Mouse (Mus musculus) heart, postnatal 4 days (tissue): ENCODE measurements around the gene Nsmce1. TPM values are rescaled to one million over a fixed set of nuclear protein-coding genes. Genes with fewer than 3 reads are reported as not detected.
A peak's percentile ranks its signal among the peaks of the same experiment; 100 is the strongest.

ENCODE experiments used
- DNase-seq: peaks from one replicate; pipeline ENCODE4 v3.0.0; 2021
- total RNA-seq, 2 experiments: library from RNA; stranded (reverse); gene quantifications; 2 replicates each; pipeline ENCODE4 v1.2.3; 2021

Gene Nsmce1
- 10 to 100 TPM; 43.3 to 46.1 TPM for total RNA-seq

- DNase-seq, result peak; percentile 95
Measured at GRCm38 (mm10) chr7:125490947-125491735, at the start of gene Nsmce1. TSS of gene Nsmce1 (minus strand) at chr7:125491596.

GRCm38 (mm10) chr7:125541026-125541425, 49.6 kb upstream of the Nsmce1 start:
- no peak for DNase-seq

- DNase-seq, result no peak
Measured at GRCm38 (mm10) chr7:125539351-125539750, 48.0 kb upstream of the Nsmce1 start.

GRCm38 (mm10) chr7:125527901-125528580, 36.6 kb upstream of the Nsmce1 start:
- DNase-seq, result no peak

- DNase-seq, result no peak
Measured at GRCm38 (mm10) chr7:125527186-125527585, 35.8 kb upstream of the Nsmce1 start.

GRCm38 (mm10) chr7:125523051-125523450, 31.7 kb upstream of the Nsmce1 start:
- no peak for DNase-seq

GRCm38 (mm10) chr7:125519715-125520114, 28.3 kb upstream of the Nsmce1 start:
- no peak for DNase-seq

- no peak for DNase-seq
Measured at GRCm38 (mm10) chr7:125517470-125517869, 26.1 kb upstream of the Nsmce1 start.

GRCm38 (mm10) chr7:125516723-125517122, 25.3 kb upstream of the Nsmce1 start:
- no peak for DNase-seq

GRCm38 (mm10) chr7:125515081-125515853, 23.9 kb upstream of the Nsmce1 start:
- no peak for DNase-seq

GRCm38 (mm10) chr7:125511852-125512251, 20.5 kb upstream of the Nsmce1 start:
- DNase-seq, result no peak

- no peak for DNase-seq
Measured at GRCm38 (mm10) chr7:125511432-125511831, 20.0 kb upstream of the Nsmce1 start.

- no peak for DNase-seq
Measured at GRCm38 (mm10) chr7:125507279-125507678, 15.9 kb upstream of the Nsmce1 start.

GRCm38 (mm10) chr7:125505568-125505967, 14.2 kb upstream of the Nsmce1 start:
- no peak for DNase-seq

GRCm38 (mm10) chr7:125504618-125505017, 13.2 kb upstream of the Nsmce1 start:
- DNase-seq, result no peak

- no peak for DNase-seq
Measured at GRCm38 (mm10) chr7:125503374-125504092, 12.1 kb upstream of the Nsmce1 start.

- DNase-seq, result no peak
Measured at GRCm38 (mm10) chr7:125500879-125501278, 9.5 kb upstream of the Nsmce1 start.

- DNase-seq, result no peak
Measured at GRCm38 (mm10) chr7:125499927-125500868, 8.8 kb upstream of the Nsmce1 start.

- no peak for DNase-seq
Measured at GRCm38 (mm10) chr7:125495864-125496440, 4.6 kb upstream of the Nsmce1 start.

- no peak for DNase-seq
Measured at GRCm38 (mm10) chr7:125492551-125492950, 1.2 kb upstream of the Nsmce1 start.

- DNase-seq, result no peak
Measured at GRCm38 (mm10) chr7:125491760-125492159, 364 bp upstream of the Nsmce1 start.
